Mouse (Mus musculus) adrenal gland, postnatal 10 days (tissue): Measurements from ENCODE around the gene Reg4. TPM values are rescaled to one million over a fixed set of nuclear protein-coding genes. Genes with fewer than 3 reads are reported as not detected.

Source experiments
- DNase-seq: peaks from one replicate; pipeline ENCODE4 v3.0.0; 2021; ENCODE audit warnings: mixed read lengths
- total RNA-seq, 2 experiments: library from RNA; stranded (reverse); gene quantifications; 2 replicates each; pipeline ENCODE4 v1.2.3; 2021

Gene Reg4
- total RNA-seq, 2 experiments from 2014 or later, result not detected

DNA sequence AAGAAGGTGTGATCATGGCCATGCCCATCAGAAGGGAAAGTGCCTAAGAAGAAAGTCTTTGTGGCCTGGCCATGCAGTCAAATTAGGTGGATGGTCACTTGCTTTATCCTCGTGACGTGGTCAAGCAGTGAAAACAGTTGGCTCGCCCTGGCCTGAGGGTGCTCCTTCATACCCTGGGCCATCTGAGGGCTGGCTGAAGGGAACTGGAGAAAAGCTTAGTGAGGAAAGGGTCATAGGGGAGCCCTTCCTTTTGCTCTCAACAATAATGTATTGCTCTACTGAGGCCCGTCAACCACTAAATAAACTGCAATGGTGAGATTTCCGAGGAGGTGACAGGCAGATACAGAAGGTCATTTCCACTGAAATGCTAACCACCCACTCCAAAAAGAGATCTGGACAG, 15.3 kb downstream of the Reg4 start:
- DNase-seq, result no peak

DNA sequence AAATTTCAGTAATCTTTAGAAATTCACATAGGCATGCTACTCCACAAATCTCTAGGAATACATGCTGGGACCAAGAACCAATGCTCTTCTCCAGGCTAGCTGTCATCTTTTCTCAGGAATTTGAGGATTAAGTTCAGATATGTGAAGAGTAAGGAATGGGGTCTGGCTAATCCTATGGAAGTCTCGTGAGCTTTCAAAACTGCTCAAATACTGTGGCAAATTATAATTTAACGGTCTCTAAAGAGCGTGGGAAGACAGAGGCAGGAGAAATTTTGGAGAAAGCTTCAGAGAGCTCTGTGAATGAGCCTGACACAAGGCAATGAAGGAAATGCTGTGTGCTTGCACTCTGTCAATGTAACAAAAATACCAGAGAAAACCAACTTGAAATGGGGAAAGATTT, 16.2 kb downstream of the Reg4 start:
- no peak for DNase-seq

DNA sequence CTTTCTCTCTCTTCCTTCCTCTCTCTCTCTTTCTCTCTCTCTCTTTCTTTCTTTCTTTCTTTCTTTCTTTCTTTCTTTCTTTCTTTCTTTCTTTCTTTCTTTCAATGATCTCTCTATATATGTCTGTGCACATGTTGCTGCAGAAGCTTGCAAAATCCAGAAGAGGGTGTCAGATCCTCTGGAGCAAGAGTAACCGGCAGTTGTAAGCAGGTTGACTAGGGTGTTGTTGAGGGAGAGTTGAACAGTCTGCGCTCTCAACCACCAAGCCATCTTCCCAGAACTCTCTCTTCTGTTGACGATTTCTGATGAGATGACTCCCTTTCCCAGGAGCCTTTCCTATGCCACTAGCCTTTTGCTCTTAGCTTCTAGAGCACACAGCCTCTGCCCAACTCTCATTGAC, 20.1 kb downstream of the Reg4 start:
- no peak for DNase-seq

DNA sequence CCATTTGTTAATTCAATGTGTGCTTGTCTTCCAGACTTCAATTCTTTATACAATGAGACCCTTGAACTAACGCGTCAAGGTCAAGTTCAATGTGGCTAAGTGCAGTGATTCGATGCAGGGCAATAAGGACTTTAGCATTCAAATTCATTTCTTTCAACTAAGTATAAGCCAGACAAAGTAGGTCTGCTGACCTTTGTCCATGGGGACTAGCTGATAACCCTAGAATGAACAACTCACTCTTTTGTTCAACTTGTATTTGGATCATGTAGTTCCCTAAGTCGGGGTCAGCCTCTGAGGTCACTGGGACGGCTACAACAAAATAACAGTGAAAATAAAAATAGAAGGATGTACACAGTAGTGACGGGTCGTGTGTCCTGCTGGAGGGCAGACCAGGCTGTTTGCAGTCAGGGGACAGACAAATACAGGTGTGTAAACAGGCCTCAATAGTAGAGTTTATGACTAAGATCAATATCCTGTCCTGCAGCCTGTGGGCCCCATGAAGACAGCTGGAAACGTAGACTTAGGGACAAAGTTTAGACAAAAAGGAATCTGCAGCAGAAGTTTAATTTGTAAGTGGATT, 20.6 kb downstream of the Reg4 start:
- DNase-seq, result no peak

DNA sequence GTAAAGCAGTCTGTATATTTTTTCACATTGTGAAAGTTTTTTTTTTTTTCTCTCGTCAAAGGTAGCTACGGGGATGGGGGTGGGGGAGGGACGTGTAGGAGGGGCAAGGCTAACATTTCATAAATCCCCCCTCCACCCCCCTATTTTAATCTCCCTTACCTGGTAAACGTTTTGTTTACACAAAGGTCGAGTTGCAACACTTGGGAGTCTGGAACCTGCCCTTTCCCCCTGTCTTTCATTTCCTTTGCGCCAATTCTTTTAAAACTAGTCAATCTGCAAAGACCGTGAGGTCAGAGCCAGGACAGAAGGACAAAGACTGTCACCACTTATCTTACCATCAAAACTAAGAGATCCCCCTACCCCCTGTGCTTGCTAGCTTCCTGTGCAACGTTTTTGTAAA, 23.9 kb downstream of the Reg4 start:
- no peak for DNase-seq

DNA sequence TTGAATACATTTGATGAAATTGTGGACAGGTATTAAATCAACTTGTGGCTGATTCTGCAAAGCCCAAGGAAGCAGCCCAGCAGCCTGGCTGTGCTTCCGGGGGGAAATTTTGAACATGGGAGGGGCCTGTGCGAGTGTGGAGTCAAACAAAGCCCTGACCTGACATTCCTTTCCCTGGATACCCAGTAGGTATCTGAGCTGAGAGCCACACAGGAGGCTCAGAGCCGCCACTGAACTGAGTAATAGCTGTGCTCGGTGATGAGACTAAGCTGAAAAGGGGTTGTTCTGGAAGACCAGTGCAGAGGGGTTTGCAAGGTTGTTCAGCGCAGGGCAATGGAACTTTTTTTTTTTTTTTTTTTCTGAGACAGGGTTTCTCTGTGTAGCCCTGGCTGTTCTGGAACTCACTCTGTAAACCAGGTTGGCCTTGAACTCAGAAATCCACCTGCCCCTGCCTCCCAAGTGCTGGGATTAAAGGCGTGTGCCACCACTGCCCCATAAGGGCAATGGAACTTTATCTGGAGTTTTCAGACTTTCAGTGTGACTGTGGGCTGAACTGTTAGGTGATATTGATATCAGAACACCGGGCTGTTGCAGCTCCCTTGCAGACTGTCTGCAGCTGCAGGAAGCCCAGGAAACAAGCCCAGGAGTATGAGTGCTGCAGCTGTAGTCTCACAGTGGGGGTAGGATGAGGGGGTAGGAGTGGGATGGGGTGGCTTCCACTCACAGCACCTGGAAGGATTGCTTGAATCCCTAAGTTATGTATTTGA, 25.2 kb downstream of the Reg4 start:
- DNase-seq, result no peak

DNA sequence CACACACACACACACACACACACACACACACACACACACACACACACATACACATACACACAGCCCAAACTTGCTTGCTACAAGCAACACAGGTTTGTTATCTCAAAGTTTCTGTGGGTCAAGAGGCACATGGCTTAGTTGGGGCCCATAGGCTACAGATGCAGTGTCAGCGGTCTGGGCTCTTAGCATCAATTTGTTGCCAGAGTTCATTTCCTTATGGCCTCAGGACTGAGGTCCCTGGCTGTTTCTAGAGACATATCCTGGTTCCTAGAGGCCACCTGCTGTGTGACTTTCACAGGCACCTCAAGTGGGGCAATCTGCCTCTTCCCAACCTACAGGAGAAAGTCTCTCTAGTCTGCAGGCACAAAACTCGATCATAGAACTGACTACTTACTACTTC, 27.4 kb downstream of the Reg4 start:
- no peak for DNase-seq

DNA sequence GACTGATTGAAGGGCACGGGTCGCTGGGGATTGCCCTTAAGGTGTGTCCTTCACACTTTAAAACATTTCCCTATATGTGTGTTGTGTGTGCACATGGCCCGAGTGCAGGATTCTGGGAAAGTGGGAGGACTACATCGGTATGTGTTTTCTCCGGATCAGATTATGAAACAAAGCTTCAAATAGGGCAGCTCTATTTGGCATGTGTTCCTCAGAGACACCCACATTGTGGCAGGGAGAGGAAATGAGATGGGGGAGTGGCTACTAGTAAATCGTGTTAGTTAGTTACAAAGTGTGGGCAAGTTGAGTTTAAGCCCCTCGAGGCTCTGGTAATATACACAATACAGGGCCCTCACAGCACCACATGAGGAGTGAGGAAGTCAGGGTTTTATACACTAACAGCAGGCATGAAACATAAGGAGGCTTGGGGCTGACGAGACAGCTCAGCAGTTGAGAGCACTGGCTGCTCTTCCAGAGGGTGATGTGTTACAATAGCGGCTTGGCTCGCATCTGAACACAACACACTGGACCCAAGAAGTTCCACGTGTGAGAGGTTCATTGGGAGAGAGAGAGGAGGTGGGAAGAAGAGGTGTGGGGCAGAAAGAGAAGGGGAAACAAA, 28.0 kb downstream of the Reg4 start:
- DNase-seq, result no peak

DNA sequence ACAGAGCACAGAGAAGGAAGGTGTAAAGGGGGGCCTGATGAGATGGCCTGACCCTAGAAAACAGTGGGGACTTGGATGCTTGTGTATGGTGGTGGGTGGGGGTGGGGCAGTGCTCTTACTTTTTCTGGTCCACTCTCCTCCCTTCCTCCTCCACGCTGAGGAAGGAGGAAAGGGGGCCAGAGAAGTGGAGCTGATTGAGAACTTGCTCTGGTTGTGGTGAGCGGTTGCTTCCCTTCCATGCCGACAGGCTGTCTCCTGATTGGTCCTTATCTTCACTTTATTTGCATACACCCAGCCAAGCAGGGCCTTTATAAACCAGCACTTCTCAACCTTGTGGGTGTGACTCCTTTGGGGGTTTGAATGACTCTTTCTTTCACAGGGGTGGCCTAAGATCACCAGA, 32.1 kb downstream of the Reg4 start:
- DNase-seq, result no peak

DNA sequence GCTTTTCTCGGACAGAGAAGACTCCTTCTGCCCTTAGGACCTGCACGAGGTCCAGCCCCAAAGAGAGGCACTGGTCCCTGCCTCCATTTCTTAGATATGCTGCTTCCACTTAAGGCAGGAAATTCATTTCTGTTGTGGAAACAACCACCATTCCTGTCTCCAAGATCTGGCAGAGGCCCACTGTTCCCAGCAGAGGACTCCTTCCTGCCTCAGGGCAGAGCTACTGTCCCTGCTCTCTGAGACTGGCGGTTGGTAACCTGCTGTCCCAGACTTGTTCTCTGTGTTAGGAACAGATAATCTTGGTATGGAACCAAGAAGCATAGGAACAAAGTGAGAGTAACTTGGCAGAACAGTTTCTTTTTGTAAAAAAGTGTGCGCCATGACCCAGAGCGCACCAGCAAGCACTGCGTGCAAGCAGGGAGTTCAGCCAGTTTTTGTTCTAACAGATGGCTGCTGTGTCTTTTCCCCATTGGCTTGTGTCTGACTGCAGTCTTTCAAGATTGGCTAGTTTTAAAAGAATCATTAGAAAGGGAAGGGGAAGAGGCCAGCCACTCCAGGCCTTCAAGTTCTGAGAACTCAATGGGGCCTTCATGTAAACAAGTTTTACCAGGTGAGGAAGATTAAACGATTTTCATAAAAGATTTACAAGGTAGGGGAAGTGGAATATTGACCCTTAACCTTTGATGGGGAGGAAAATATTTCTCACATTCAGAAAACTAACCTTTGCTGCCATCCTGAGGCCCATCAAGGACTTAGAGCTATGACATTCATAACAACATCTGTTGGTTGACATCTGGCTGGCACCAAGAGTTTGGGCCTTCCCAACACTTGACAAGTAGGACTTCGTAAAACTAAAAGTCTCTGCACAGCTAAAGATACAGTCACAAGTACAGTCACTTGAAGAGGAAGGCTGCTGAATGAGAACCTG, 33.0 kb downstream of the Reg4 start:
- no peak for DNase-seq

DNA sequence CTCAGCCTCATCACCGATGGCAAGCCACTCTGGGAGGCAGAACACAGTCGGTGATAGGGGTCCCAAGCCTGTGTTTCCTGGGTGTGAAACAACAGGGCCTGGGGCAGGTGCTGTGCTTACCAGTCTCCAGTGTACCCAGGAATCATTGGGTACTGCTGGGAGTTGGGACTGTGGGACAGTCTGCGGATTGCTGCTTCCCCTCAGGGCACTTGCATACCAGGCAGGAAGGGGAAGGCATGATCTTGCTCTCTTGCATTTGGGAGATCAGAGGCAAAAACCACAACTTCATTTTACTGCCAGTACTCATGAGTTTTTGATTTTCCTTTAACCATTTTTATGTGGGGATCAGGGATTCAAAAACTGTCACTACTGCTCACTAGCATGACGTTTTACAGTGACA, 36.8 kb downstream of the Reg4 start:
- no peak for DNase-seq

DNA sequence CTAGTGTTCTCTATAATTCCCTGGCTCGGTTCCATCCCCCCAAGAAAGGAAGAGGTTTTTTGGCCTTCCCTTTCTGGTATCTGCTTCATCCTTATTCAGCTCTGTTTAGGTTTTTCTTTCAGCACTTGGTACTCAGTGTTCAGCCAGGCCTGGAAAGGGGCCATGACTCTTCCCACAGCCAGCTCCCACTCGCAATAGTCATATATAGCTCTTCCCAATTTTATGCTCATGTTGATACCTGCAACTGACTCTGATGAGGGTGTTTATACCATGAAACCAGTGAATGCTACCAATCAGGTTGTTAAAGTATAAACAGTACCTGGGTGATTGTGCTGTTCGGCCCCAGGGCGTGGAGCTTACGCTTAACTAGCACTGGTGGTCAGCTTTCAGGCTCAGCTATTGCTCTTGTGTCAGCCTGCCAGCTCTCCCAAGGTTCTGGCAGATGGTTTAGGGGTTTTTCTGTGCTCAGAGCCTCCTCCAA, 37.4 kb downstream of the Reg4 start:
- DNase-seq, result no peak

DNA sequence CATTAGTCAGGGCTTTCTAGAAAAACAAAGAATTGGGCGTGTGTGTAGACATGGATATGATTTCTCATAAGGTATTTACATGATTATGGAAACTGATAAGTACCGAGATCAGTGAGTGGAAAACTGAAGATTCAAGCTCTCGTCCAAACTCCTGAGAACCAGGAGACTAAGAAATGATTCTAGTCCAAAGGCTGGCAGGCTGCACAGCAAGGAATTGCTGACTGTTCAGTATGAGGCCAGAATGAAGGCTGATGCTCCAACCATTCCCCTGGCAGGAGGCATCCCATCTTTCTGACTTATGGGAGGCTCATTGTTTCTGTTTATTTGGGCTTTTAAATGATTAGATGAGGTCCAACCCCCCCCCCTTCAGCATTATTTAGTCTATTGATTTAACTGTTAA, 38.6 kb downstream of the Reg4 start:
- no peak for DNase-seq

DNA sequence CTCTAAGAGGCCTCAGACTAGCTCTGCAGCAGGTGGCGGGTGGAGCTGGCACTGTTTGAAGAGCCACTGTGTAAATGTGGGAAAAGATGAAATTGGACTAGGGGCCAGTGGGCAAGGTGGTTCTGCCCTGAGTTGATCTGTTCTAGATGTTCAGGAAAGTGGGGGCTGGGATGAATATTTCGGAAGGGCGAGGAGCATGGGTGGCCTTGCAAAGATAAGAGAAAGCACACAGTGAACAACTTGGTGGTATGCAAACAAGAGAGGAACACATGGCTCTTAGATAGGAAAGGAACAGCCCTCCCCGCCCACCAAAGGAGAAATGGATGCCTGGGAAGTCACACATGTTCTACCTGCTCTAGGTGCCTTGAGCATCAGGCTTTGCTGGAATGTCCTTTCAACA, 39.5 kb downstream of the Reg4 start:
- DNase-seq, result no peak

DNA sequence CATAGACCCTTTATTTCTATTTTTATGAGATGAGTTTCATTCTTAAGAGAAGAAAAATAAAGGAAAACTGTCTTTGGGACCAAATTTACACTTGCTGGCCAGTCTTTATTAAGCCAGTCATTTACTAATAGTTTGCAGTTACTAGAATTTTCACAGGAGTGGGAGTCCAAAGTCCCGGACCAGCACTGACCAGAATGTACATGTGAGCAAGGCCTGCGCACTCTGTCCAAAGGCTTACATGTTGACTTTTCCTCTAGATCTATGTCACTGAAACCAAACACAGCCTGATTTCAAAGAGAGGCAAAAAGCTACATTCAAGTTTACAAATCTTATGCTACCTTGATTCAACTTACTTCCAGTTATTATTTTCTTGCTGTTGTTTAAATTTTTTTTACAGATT, 40.2 kb downstream of the Reg4 start:
- no peak for DNase-seq

DNA sequence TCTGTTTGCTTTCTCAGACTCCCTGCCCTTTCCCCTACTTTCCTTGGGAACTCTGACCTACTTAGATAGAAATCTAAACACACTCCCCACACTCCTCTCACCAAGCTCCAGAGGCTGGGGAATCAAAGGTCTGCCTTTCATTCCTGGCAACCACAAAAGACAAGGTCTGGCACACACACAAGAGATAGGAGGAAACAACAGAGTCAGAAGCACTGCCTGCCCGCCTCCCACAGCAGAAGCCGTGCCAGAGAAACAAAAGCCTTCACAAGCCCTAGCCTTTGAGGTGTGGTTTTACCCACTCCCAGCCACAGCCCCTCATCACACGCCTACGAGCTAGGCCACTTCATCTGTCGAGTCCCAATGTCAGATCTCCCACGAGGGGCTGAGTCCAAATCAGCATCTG, 45.3 kb downstream of the Reg4 start:
- DNase-seq, result peak; percentile 66

DNA sequence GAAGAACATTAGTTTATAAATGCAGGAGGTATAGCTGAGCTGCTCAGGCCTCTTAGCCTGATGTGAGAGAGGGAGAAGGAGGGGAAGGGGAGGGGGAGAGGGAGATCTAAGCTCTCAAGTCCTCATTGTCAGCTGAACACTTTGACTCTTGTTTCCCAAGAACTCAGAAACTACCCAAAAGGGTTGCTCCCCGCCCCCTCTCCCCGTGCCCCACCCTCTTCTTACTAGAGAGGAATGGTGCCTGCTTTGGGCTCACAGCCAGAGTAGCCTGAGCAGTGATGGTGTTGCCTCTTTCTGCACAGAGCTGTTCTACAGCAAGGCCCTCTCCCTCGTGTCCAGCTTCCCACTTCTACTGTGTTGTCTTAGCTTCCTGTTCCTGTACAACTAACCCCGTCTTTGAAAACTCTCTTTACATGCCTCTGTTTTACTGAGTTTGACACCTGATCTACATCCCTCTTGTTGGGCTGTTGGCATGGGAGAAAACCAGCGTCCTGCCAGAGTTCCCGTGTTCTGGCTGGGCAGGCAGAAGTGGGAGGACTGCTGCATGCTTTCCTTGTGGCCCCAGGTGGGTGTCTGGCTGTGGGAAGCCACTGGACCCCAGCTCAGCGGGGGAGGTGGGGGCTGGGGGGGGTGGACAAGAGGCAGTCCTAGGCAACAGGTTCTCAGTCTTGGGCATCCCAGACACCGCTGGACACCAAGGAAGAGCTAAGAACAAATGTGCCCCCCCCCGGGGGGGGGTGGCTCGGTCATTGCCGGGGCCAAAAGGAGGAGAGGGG, 51.9 kb downstream of the Reg4 start:
- no peak for DNase-seq

DNA sequence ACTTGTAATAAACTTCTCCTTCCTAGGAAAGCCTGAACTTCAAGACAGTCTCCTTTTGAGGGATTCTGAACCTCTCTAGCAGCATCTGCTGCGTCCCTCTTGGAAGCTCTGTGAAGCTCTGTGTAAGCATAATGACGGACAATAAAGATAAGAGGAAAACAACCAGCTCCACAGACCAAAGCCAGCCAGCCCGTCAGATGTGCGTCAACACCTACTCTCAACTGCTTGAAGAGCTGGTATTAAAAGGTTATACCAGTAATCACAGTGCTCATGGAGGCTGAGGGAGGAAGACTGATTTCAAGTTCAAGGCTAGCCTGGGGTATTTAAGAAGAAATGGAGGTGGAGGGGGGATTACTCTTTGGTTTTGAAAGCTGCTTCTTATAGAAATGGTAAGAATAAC, 57.7 kb downstream of the Reg4 start:
- DNase-seq, result no peak

DNA sequence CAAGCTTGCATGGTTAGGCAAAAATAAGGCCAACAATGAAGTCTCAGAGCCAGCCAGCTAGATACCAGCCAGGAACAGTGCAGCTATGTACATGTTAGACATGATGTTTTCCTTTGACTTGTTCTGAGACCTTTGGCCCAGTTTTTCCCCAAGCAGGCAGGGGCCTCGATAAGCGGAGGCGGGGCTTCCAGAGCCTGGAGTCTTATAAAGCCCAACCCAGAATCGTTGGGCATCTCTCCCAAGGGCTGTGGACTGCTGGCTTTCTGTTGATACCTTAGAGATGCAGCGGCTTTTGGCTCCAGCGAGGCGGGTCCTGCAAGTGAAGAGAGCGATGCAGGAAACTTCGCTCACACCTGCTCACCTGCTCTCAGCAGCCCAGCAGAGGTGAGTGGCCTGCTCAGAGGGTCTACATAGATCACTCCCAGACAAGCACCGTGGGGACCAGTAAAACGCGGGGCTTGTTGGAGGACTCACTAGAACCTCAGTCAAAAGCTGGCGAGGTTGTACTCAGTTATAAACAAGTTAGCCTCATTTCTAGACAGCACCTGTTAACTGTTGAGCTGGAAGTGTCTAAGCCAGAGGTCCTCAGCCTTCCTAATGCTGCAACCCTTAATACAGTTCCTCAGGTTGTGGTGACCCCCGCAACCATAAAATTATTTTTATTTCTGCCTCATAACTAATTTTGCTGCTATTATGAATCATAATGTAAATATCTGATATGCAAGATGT, 58.4 kb downstream of the Reg4 start, which contains the start of gene Hmgcs2:
Gene Hmgcs2, plus strand, starts transcription at position 232 of the 729 bp plus-strand sequence.
- DNase-seq, result peak; percentile 59

DNA sequence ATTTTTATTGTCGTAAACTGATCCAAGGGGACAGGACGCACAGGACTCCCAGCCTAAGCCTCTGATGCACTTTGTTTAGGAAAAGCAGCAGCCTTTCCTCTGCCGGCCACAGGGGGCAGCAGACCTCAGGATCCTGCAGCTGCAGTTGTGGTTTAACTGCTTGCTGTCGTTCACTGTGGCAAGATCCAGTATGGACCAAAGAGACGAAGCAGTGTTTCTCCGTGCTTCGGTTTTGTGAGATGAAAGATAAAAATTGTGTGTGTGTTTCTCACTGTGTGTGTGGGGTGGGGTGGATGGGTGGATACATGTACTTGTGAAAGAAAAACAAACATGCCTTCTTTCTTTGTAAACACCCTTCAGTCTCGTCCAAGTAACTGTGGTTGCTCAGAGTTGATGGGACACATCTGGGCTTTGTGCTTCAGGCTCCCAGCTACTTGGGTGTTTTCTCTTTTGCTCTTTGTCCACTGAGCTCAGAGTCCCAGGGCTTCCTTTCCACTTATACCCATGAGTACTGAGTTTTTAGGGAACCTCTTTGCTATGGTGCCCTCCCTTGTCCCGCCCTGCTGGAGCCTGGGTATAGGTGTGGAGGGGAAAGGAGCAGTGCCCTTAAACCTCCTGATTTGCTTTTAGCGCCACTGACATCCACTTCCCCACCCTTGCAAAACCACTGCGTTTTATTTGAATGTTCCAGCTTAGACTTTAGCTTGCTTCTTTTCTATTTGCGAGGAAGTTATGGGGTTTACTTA, 59.1 kb downstream of the Reg4 start:
- DNase-seq, result peak; percentile 74
